Mouse (Mus musculus): Measurements from ENCODE around the gene Cbs.

Cbs gene

GRCm38 (mm10) chr17:31636942-31637811 is at the start of gene Cbs:
Cbs (minus strand) TSS chr17:31637238.
- DNase-seq (ENCODE audit: low read depth, low spot score): peak; percentile 54

DNA sequence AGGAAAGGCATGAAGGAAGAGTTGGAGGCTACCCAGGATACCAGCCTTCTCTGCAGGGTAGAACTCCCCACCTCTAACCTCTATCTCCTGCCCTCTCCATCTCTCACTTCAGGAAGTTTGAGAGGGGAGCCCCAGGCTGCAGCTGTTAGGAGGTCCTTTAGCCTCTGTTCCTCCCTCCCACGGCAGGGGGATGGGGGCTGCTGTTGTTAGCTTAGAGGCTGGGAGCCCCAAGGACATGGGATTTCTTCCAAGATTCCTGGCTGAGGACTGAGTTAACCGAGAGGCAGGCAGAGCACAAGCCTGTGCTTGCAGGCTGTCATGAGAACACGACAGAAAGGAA is 49.2 kb upstream of the Cbs start:
- DNase-seq (ENCODE audit: low read depth, low spot score): no peak

GRCm38 (mm10) chr17:31685514-31686224 is 48.6 kb upstream of the Cbs start:
- peak; percentile 92 for DNase-seq (ENCODE audit: low read depth, low spot score)

- no peak for DNase-seq (ENCODE audit: low read depth, low spot score)
Observed at GRCm38 (mm10) chr17:31680450-31680849, 43.4 kb upstream of the Cbs start.

DNA sequence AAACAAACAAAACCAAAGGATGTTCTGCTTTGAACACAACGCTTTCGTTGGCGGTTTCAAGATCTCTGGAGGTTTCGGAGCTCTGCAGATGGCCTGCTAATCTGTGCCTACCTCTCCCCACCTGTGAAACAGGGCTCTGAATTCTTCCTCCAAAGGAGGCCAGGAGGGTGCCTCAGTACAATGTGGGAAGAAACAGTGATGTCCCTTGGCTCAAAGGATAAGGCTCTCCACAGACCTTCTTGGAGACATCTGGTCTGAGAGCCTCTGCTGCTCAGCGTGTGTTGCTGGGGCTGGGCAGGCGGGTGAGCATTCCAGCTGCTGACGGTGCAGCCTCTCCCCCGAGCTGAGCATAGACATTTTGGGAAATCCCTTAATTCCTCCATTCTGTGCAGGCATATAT is 40.5 kb upstream of the Cbs start, which contains the start of gene Cryaa:
TSS of gene Cryaa (plus strand) at position 301 of the 400 bp plus-strand sequence.
- DNase-seq (ENCODE audit: low read depth, low spot score): no peak

GRCm38 (mm10) chr17:31674426-31674825 is 37.4 kb upstream of the Cbs start:
- peak; percentile 94 for DNase-seq (ENCODE audit: low read depth, low spot score)

- DNase-seq (ENCODE audit: low read depth, low spot score): no peak
Observed at GRCm38 (mm10) chr17:31672279-31672678, 35.2 kb upstream of the Cbs start.

- no peak for DNase-seq (ENCODE audit: low read depth, low spot score)
Observed at GRCm38 (mm10) chr17:31671698-31672097, 34.7 kb upstream of the Cbs start.

GRCm38 (mm10) chr17:31670163-31670562 is 33.1 kb upstream of the Cbs start:
- no peak for DNase-seq (ENCODE audit: low read depth, low spot score)

DNA sequence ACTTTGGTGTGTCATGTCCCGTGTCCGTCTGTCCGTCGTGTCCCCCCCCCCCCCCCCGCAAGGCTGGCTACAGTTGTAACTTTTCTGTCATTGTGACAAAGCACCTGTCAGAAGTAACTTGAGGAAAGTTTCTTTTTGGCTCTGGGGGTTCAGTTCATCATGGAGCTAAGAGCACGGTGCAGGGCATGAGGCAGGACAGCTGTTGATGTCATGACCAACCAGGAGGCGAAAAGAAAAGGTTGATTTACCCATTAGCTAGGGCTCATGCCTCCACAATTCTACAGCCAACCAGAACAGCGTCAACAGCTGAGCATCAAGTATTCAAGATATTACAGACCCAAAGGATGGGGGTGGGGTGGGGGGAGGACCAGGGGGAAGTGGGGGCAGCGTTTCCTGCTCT is 31.3 kb upstream of the Cbs start:
- no peak for DNase-seq (ENCODE audit: low read depth, low spot score)

GRCm38 (mm10) chr17:31664760-31665159 is 27.7 kb upstream of the Cbs start:
- peak; percentile 89 for DNase-seq (ENCODE audit: low read depth, low spot score)

- DNase-seq (ENCODE audit: low read depth, low spot score): no peak
Observed at GRCm38 (mm10) chr17:31662855-31663254, 25.8 kb upstream of the Cbs start.

DNA sequence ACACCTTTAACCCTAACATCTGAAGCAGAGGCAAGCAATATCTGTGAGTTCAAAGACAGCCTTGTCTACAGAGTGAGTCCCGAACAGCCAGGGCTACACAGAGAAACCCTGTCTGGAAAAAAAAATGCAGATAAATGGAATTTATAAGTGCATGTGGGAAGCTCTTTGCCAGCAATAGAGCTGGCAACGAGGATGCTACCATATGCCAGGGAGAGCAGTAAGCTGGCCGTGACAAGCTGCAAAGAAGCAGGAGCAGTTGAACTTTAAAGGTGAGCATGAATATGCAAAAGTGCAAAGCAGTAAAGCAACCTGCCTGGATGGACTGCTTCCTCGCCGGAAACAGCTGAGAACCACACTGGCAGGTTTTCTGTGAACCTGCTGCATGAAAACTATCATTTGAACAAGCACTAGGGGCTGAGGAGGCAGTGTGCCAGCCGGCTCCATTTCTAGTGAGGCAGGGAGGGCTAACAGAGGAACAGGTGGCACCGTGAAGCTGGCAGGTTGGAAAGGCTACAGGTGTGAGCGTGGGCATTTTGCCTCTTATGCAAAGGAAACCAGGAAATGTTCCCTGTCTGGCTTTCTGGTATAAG is 23.7 kb upstream of the Cbs start:
- peak; percentile 93 for DNase-seq (ENCODE audit: low read depth, low spot score)

GRCm38 (mm10) chr17:31658468-31659185 is 21.6 kb upstream of the Cbs start, which contains the start of gene U2af1:
U2af1 (minus strand) TSS chr17:31658892.
- DNase-seq (ENCODE audit: low read depth, low spot score): peak; percentile 99

- no peak for DNase-seq (ENCODE audit: low read depth, low spot score)
Observed at GRCm38 (mm10) chr17:31658136-31658467, 21.1 kb upstream of the Cbs start.

DNA sequence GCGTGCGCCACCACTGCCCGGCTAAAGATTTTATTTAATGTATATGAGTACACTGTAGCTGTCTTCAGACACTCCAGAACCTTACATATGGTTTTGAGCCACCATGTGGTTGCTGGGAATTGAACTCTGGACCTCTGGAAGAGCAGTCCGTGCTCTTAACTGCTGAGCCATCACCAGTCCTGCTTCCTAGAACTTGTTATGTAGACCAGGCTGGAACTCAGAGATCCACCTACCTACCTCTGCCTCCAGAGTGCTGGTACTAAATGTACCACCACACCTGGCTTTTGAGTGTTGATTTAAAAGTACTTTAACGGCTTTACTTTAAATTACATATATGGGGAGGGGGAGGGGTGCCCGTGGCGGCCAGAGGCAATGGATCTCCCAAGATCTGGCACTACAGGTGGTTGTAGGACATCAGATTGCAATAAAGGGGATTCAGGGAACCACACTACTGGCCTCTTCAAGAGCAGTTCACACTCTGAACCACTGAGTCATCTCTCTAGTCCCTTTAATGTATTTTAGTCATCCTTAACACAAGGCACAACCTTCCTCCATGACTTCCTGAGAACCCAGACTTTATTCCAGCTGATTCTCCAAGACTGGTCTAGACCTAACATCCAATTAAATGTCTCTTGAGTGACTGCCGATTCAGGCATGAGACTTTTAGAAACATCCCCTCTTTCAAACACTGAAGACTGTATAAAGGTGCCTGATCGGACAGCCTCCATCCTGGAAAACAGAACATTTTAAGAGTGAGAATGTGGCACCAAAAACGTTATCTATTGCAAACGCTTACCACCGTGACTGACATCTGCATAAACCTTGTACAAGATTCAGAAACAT is 20.3 kb upstream of the Cbs start:
- DNase-seq (ENCODE audit: low read depth, low spot score): no peak

DNA sequence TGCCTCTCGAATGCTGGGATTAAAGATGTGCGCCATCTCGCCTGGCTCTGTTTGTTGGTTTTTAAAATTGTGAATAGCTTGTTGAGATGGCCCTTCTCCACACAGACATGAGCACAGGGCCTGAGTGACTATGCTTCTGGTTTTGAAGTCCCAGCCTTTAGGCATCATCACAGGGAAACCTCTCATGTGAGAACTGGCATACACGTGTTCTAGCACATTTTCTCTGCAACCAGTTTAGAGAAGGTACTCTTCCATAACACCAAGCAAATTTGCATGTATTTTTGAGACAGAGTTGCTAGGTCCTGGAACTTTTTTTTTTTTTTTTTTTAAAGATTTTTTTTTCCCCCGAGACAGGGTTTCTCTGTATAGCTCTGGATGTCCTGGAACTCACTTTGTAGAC is 19.6 kb upstream of the Cbs start:
- DNase-seq (ENCODE audit: low read depth, low spot score): no peak

GRCm38 (mm10) chr17:31655366-31655765 is 18.3 kb upstream of the Cbs start:
- no peak for DNase-seq (ENCODE audit: low read depth, low spot score)

GRCm38 (mm10) chr17:31653277-31653676 is 16.2 kb upstream of the Cbs start:
- no peak for DNase-seq (ENCODE audit: low read depth, low spot score)

- DNase-seq (ENCODE audit: low read depth, low spot score): no peak
Observed at GRCm38 (mm10) chr17:31652152-31652551, 15.1 kb upstream of the Cbs start.

Data from brain, adult 2 months (tissue).